In genomic region chr2:136050793-136051615, GRCm38 (mm10) we compare ENCODE assay signal across 8 mouse cellular contexts. TPM values are rescaled to one million over a fixed set of nuclear protein-coding genes. Genes with fewer than 3 reads are reported as not detected.
DNase-seq lines count a peak whose midpoint lies in the region; ATAC-seq and TF ChIP-seq lines count a peak whose summit lies in the region.
"Had no signal": no experiment of that assay in that cellular context is flagged by ENCODE, and none has a peak within 500 bp of the region (broad histone marks: within the 10 kb centered on the region; RNA-seq: fewer than 3 reads in every experiment).

No protein-coding gene starts in this region.

- H3K27me3 ChIP-seq in liver, embryonic 11.5 days (replicated peaks; ENCODE audit: control insufficient read depth, insufficient read depth, low read length): peaks cover 10% of the 10 kb centered on the region; the same call in 1 of the 2 replicates
- peaks cover 4% of the 10 kb centered on the region; the same call in 1 of the 2 replicates for H3K27me3 ChIP-seq in liver, postnatal 0 days (ENCODE audit: insufficient read depth, low read length)
- H3K27me3 ChIP-seq in hindbrain, embryonic 14.5 days (ENCODE audit: control insufficient read depth, insufficient read depth, low read length): no peaks in the 10 kb centered on the region
- H3K27me3 ChIP-seq in midbrain, postnatal 0 days (ENCODE audit: insufficient read depth, low read length): no peaks in the 10 kb centered on the region

- DNase-seq in liver, embryonic 11.5 days (ENCODE audit: low spot score): no peak
- no peak for DNase-seq in liver, postnatal 0 days
- DNase-seq in embryo, embryonic 10 days (ENCODE audit: low spot score): peak; percentile 51
- DNase-seq in hindbrain, embryonic 14.5 days (ENCODE audit: low spot score): peak; percentile 61
- DNase-seq in midbrain, postnatal 0 days (ENCODE audit: low spot score): peak; percentile 51
- no peak for DNase-seq in ovary, postnatal 36 days (ENCODE audit: low spot score)
- no peak for DNase-seq in gastrocnemius, adult 18-20 months (ENCODE audit: low spot score)
- DNase-seq: liver, embryonic 13.5 days had no signal

- peak overlapping the region; percentile 24; the same call in 1 of the 2 replicates for H3K4me2 ChIP-seq in liver, embryonic 11.5 days
- no peak overlapping the region for H3K4me2 ChIP-seq in liver, postnatal 0 days (ENCODE audit: low read depth, low read length)
- peak overlapping the region; percentile 59 for H3K4me2 ChIP-seq in hindbrain, embryonic 14.5 days (replicated peaks)
- H3K4me2 ChIP-seq in midbrain, postnatal 0 days (ENCODE audit: low read depth, low read length, poor library complexity, severe bottlenecking): peak overlapping the region; percentile 49
- H3K4me2 ChIP-seq: liver, embryonic 13.5 days had no signal

- H3K4me3 ChIP-seq in liver, embryonic 11.5 days (ENCODE audit: low read depth, low read length): no peak overlapping the region
- no peak overlapping the region for H3K4me3 ChIP-seq in liver, postnatal 0 days (ENCODE audit: low read depth, low read length)
- peak overlapping the region; percentile 32 for H3K4me3 ChIP-seq in hindbrain, embryonic 14.5 days (replicated peaks; ENCODE audit: low read length)
- H3K4me3 ChIP-seq in midbrain, postnatal 0 days (ENCODE audit: low read depth, low read length): peak overlapping the region; percentile 27
- H3K4me3 ChIP-seq: liver, embryonic 13.5 days had no signal

- no peak for ATAC-seq in liver, embryonic 11.5 days (replicated peaks; ENCODE audit: low FRiP score)
- ATAC-seq in liver, postnatal 0 days: no peak
- peak; percentile 84 for ATAC-seq in hindbrain, embryonic 14.5 days (ENCODE audit: low FRiP score)
- no peak for ATAC-seq in midbrain, postnatal 0 days (ENCODE audit: low FRiP score)

- no peak for TF ChIP-seq CTCF in liver, postnatal 0 days (IDR thresholded peaks at IDR 0.05; ENCODE audit: low read depth)
- TF ChIP-seq CTCF in midbrain, postnatal 0 days (IDR thresholded peaks at IDR 0.05): no peak

- no peak overlapping the region for H3K9ac ChIP-seq in liver, embryonic 11.5 days (ENCODE audit: low read depth, low read length)
- no peak overlapping the region for H3K9ac ChIP-seq in liver, postnatal 0 days (replicated peaks)
- peak overlapping the region; percentile 61 for H3K9ac ChIP-seq in hindbrain, embryonic 14.5 days
- no peak overlapping the region for H3K9ac ChIP-seq in midbrain, postnatal 0 days (replicated peaks; ENCODE audit: low read length, poor library complexity, severe bottlenecking)
- H3K9ac ChIP-seq: liver, embryonic 13.5 days had no signal

- no peaks in the 10 kb centered on the region for H3K9me3 ChIP-seq in liver, embryonic 11.5 days (ENCODE audit: control insufficient read depth, low read length)
- H3K9me3 ChIP-seq in liver, postnatal 0 days (ENCODE audit: low read length): no peaks in the 10 kb centered on the region
- no peaks in the 10 kb centered on the region for H3K9me3 ChIP-seq in hindbrain, embryonic 14.5 days (ENCODE audit: control insufficient read depth, low read length)
- H3K9me3 ChIP-seq in midbrain, postnatal 0 days (ENCODE audit: low read length): no peaks in the 10 kb centered on the region
- H3K9me3 ChIP-seq: liver, embryonic 13.5 days had no signal

- H3K4me1 ChIP-seq in liver, embryonic 11.5 days (replicated peaks; ENCODE audit: control insufficient read depth, insufficient read depth, low read length): no peaks in the 10 kb centered on the region
- H3K4me1 ChIP-seq in liver, postnatal 0 days (ENCODE audit: insufficient read depth): no peaks in the 10 kb centered on the region
- no peaks in the 10 kb centered on the region for H3K4me1 ChIP-seq in hindbrain, embryonic 14.5 days (replicated peaks; ENCODE audit: control insufficient read depth, insufficient read depth, low read length)
- H3K4me1 ChIP-seq in midbrain, postnatal 0 days (ENCODE audit: insufficient read depth, low read length): peaks cover 4% of the 10 kb centered on the region; the same call in 1 of the 2 replicates
- H3K4me1 ChIP-seq: liver, embryonic 13.5 days had no signal

- H3K36me3 ChIP-seq in liver, embryonic 11.5 days (ENCODE audit: control insufficient read depth, insufficient read depth, low read length): no peaks in the 10 kb centered on the region
- H3K36me3 ChIP-seq in liver, postnatal 0 days (replicated peaks; ENCODE audit: insufficient read depth, low read length): no peaks in the 10 kb centered on the region
- no peaks in the 10 kb centered on the region for H3K36me3 ChIP-seq in hindbrain, embryonic 14.5 days (replicated peaks; ENCODE audit: control insufficient read depth, insufficient read depth)
- no peaks in the 10 kb centered on the region for H3K36me3 ChIP-seq in midbrain, postnatal 0 days (ENCODE audit: insufficient read depth, low read length)
- H3K36me3 ChIP-seq: liver, embryonic 13.5 days had no signal

- no peak overlapping the region for H3K27ac ChIP-seq in liver, embryonic 11.5 days (ENCODE audit: low read depth, low read length)
- H3K27ac ChIP-seq in liver, postnatal 0 days (ENCODE audit: low read depth): no peak overlapping the region
- H3K27ac ChIP-seq in hindbrain, embryonic 14.5 days: peak overlapping the region; percentile 90
- H3K27ac ChIP-seq in midbrain, postnatal 0 days (ENCODE audit: low read depth, low read length): no peak overlapping the region
- H3K27ac ChIP-seq: liver, embryonic 13.5 days had no signal

- WGBS in liver, embryonic 11.5 days: 26% methylated on average over 27 of the region's 27 CpGs
- WGBS in liver, postnatal 0 days (ENCODE audit: insufficient replicate concordance): 22% methylated on average over 27 of the region's 27 CpGs
- WGBS in hindbrain, embryonic 14.5 days: 13% methylated on average over 27 of the region's 27 CpGs
- 19% methylated on average over 27 of the region's 27 CpGs for WGBS in midbrain, postnatal 0 days

- TF ChIP-seq EP300 in liver, postnatal 0 days (IDR thresholded peaks at IDR 0.05; ENCODE audit: low read depth): no peak

RNA-seq across cellular contexts. Expression of gene Lamp5, which starts 1.0 kb away (rescaled TPM):
- polyA plus RNA-seq in liver, embryonic 11.5 days (2014; fragmentation: Nextera tagmentation; extraction: Ambion mirVana): 0.17 and 0.58 TPM in 2 replicates
- polyA plus RNA-seq in liver, postnatal 0 days (2015; fragmentation: Nextera tagmentation; extraction: Ambion mirVana): 0.21 TPM in 1 of 2 replicates, not detected in the other
- 227 and 267 TPM in 2 replicates for polyA plus RNA-seq in hindbrain, embryonic 14.5 days (2014; fragmentation: Nextera tagmentation; extraction: Ambion mirVana)
- total RNA-seq in midbrain, postnatal 0 days (2014; rRNA removed): 3.7 and 8.2 TPM in 2 replicates
- polyA plus RNA-seq in midbrain, postnatal 0 days (2015; fragmentation: Nextera tagmentation; extraction: Ambion mirVana): 4.6 and 7.1 TPM in 2 replicates
- not detected for total RNA-seq in gastrocnemius, adult 18-20 months (2021)

Comparison
In these comparisons a context has a peak if more than half of its experiments do, and no peak if none do; other contexts are left out.
1. DNase-seq: peak in embryo, embryonic 10 days (single experiment), hindbrain, embryonic 14.5 days (single experiment) and midbrain, postnatal 0 days (single experiment); none in liver, embryonic 11.5 days (single experiment), liver, postnatal 0 days (single experiment), ovary, postnatal 36 days (single experiment) and gastrocnemius, adult 18-20 months (single experiment).
2. H3K4me3 ChIP-seq: peak in hindbrain, embryonic 14.5 days (single experiment) and midbrain, postnatal 0 days (single experiment); none in liver, embryonic 11.5 days (single experiment) and liver, postnatal 0 days (single experiment).
3. RNA of gene Lamp5, which starts 1.0 kb away (polyA plus RNA-seq): 227 to 267 TPM in hindbrain, embryonic 14.5 days; 4.6 to 7.1 TPM in midbrain, postnatal 0 days, 0.17 to 0.58 TPM in liver, embryonic 11.5 days and 0.21 TPM in liver, postnatal 0 days; every median in the first group is over 10 times any median in the second.